In the genomic region with DNA sequence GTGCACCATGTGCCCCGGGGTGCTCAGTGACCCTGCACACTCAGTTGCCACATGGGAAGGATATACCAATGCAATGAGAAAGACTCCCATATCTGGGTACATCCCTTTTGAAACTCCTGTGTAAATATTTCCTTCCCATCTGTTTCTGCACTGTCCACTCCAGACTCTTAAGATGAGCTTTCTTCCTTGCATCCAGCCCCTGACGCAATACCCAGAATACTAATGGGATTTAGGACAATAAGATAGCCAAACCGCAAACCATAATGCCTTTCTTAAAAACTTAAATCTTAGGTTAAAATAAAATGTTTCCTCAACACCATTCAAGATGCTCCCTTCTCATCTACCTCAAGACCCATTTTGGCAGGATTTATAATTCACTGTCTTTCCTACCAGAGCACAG, we compare ENCODE assay signal across 19 mouse cellular contexts.
DNase-seq lines count a peak whose midpoint lies in the region; ATAC-seq and TF ChIP-seq lines count a peak whose summit lies in the region.
"Had no signal": no experiment of that assay in that cellular context is flagged by ENCODE, and none has a peak within 500 bp of the region (broad histone marks: within the 10 kb centered on the region; RNA-seq: fewer than 3 reads in every experiment).

No protein-coding gene starts in this region.

- peak; percentile 21 for DNase-seq in gastrocnemius, adult 18-20 months (ENCODE audit: low spot score)
- DNase-seq in gastrocnemius, postnatal 14 days, result no peak
- no peak for DNase-seq in heart, embryonic 10.5 days (ENCODE audit: low spot score)
- DNase-seq in stomach, postnatal 0 days (ENCODE audit: low spot score), result no peak
- no peak for DNase-seq in layer of hippocampus, postnatal 36 days
- DNase-seq: adrenal gland, postnatal 14 days; cerebellum, adult 2 months; cerebellum, postnatal 25 days; liver, postnatal 0 days; thymus, adult 2 months had no signal

- H3K4me1 ChIP-seq in heart, embryonic 13.5 days, result peaks cover 29% of the 10 kb centered on the region
- peaks cover 21% of the 10 kb centered on the region for H3K4me1 ChIP-seq in heart, embryonic 10.5 days
- peaks cover 59% of the 10 kb centered on the region for H3K4me1 ChIP-seq in midbrain, embryonic 13.5 days (replicated peaks)
- H3K4me1 ChIP-seq in midbrain, embryonic 16.5 days (ENCODE audit: control insufficient read depth, insufficient read depth, low read length), result peaks cover 49% of the 10 kb centered on the region
- H3K4me1 ChIP-seq in stomach, postnatal 0 days (replicated peaks; ENCODE audit: control insufficient read depth, insufficient read depth), result no peaks in the 10 kb centered on the region
- H3K4me1 ChIP-seq: limb, embryonic 12.5 days had no signal

- no peak overlapping the region for H3K9ac ChIP-seq in heart, embryonic 13.5 days
- no peak overlapping the region for H3K9ac ChIP-seq in midbrain, embryonic 13.5 days (replicated peaks)
- no peak overlapping the region for H3K9ac ChIP-seq in midbrain, embryonic 16.5 days (ENCODE audit: low read depth, low read length)
- H3K9ac ChIP-seq in stomach, postnatal 0 days (ENCODE audit: low read length), result no peak overlapping the region
- H3K9ac ChIP-seq: heart, embryonic 15.5 days; limb, embryonic 12.5 days; liver, postnatal 0 days had no signal

- WGBS in heart, embryonic 13.5 days, result 69% methylated on average over 3 of the region's 3 CpGs
- 89% methylated on average over 3 of the region's 3 CpGs for WGBS in heart, embryonic 10.5 days
- WGBS in midbrain, embryonic 13.5 days, result 86% methylated on average over 3 of the region's 3 CpGs
- WGBS in midbrain, embryonic 16.5 days, result 82% methylated on average over 3 of the region's 3 CpGs
- 76% methylated on average over 3 of the region's 3 CpGs for WGBS in stomach, postnatal 0 days

- no peak overlapping the region; the same call in 1 of the 2 replicates for H3K27ac ChIP-seq in heart, embryonic 13.5 days (replicated peaks)
- no peak overlapping the region for H3K27ac ChIP-seq in heart, embryonic 10.5 days
- H3K27ac ChIP-seq in midbrain, embryonic 13.5 days, result peak overlapping the region; percentile 85
- H3K27ac ChIP-seq in midbrain, embryonic 16.5 days (ENCODE audit: low read length), result no peak overlapping the region
- peak overlapping the region; percentile 30; the same call in 1 of the 2 replicates for H3K27ac ChIP-seq in stomach, postnatal 0 days (replicated peaks)
- H3K27ac ChIP-seq: limb, embryonic 12.5 days; macrophage had no signal

- ATAC-seq in heart, embryonic 13.5 days (ENCODE audit: extremely low read depth, insufficient number of reproducible peaks, low FRiP score, low TSS enrichment), result no peak
- no peak for ATAC-seq in midbrain, embryonic 13.5 days
- no peak for ATAC-seq in midbrain, embryonic 16.5 days
- no peak for ATAC-seq in stomach, postnatal 0 days (ENCODE audit: low FRiP score, low TSS enrichment)
- ATAC-seq: intestine, postnatal 0 days; liver, postnatal 0 days; lung, postnatal 0 days had no signal

- H3K4me3 ChIP-seq in heart, embryonic 13.5 days, result no peak overlapping the region
- no peak overlapping the region for H3K4me3 ChIP-seq in heart, embryonic 10.5 days
- no peak overlapping the region for H3K4me3 ChIP-seq in midbrain, embryonic 13.5 days (replicated peaks)
- no peak overlapping the region for H3K4me3 ChIP-seq in midbrain, embryonic 16.5 days (ENCODE audit: low read depth, low read length)
- no peak overlapping the region for H3K4me3 ChIP-seq in stomach, postnatal 0 days (ENCODE audit: low read depth, low read length)
- H3K4me3 ChIP-seq: heart, embryonic 15.5 days; limb, embryonic 12.5 days had no signal

- no peak for TF ChIP-seq EP300 in stomach, postnatal 0 days (optimal IDR thresholded peaks at IDR 0.05)

- H3K36me3 ChIP-seq in heart, embryonic 13.5 days, result no peaks in the 10 kb centered on the region
- H3K36me3 ChIP-seq in heart, embryonic 10.5 days, result no peaks in the 10 kb centered on the region
- H3K36me3 ChIP-seq in midbrain, embryonic 13.5 days, result no peaks in the 10 kb centered on the region
- H3K36me3 ChIP-seq in midbrain, embryonic 16.5 days (ENCODE audit: control insufficient read depth, insufficient read depth, low read length), result no peaks in the 10 kb centered on the region
- H3K36me3 ChIP-seq in stomach, postnatal 0 days (ENCODE audit: control insufficient read depth, insufficient read depth, low read length), result no peaks in the 10 kb centered on the region
- H3K36me3 ChIP-seq: heart, embryonic 15.5 days; limb, embryonic 12.5 days had no signal

- 0 out of 2 replicates have a peak overlapping the region, but pooled peaks have one; percentile 26 for H3K4me2 ChIP-seq in heart, embryonic 13.5 days
- no peak overlapping the region for H3K4me2 ChIP-seq in midbrain, embryonic 13.5 days (replicated peaks)
- H3K4me2 ChIP-seq in midbrain, embryonic 16.5 days (ENCODE audit: low read length), result no peak overlapping the region
- no peak overlapping the region for H3K4me2 ChIP-seq in stomach, postnatal 0 days (replicated peaks; ENCODE audit: low read depth)
- H3K4me2 ChIP-seq: heart, embryonic 15.5 days; limb, embryonic 12.5 days; liver, embryonic 11.5 days had no signal

- no peaks in the 10 kb centered on the region for H3K27me3 ChIP-seq in heart, embryonic 13.5 days (replicated peaks)
- H3K27me3 ChIP-seq in heart, embryonic 10.5 days (ENCODE audit: insufficient read depth, poor library complexity, severe bottlenecking), result no peaks in the 10 kb centered on the region
- no peaks in the 10 kb centered on the region for H3K27me3 ChIP-seq in midbrain, embryonic 13.5 days
- no peaks in the 10 kb centered on the region for H3K27me3 ChIP-seq in midbrain, embryonic 16.5 days (ENCODE audit: control insufficient read depth, insufficient read depth, low read depth, low read length)
- H3K27me3 ChIP-seq in stomach, postnatal 0 days (ENCODE audit: control insufficient read depth, insufficient read depth, low read length), result no peaks in the 10 kb centered on the region
- H3K27me3 ChIP-seq: heart, embryonic 15.5 days; limb, embryonic 12.5 days had no signal

- H3K9me3 ChIP-seq in heart, embryonic 13.5 days, result no peaks in the 10 kb centered on the region
- H3K9me3 ChIP-seq in heart, embryonic 10.5 days, result no peaks in the 10 kb centered on the region
- no peaks in the 10 kb centered on the region for H3K9me3 ChIP-seq in midbrain, embryonic 13.5 days
- H3K9me3 ChIP-seq in midbrain, embryonic 16.5 days (replicated peaks; ENCODE audit: control insufficient read depth, low read length, poor library complexity, severe bottlenecking), result no peaks in the 10 kb centered on the region
- H3K9me3 ChIP-seq in stomach, postnatal 0 days (ENCODE audit: control insufficient read depth, low read length), result no peaks in the 10 kb centered on the region
- H3K9me3 ChIP-seq: heart, embryonic 15.5 days; limb, embryonic 12.5 days had no signal

- no peak for TF ChIP-seq CTCF in stomach, postnatal 0 days (IDR thresholded peaks at IDR 0.05; ENCODE audit: low read depth)

- intact Hi-C loops in gastrocnemius, postnatal 14 days (cut with DNase I; ENCODE audit: low total_unique reads), result no loop called here

Comparison
In these comparisons a context has a peak if more than half of its experiments do, and no peak if none do; other contexts are left out.
1. H3K27ac ChIP-seq: peak in midbrain, embryonic 13.5 days (single experiment) and stomach, postnatal 0 days (single experiment); none in heart, embryonic 13.5 days (single experiment), heart, embryonic 10.5 days (single experiment) and midbrain, embryonic 16.5 days (single experiment).